Mouse (Mus musculus) bone marrow macrophage, adult 2 months (primary cell): ENCODE results near the gene Olfr945.

Experiments used
- CTCF ChIP-seq: IDR thresholded peaks from 2 replicates; pipeline ENCODE4 v1.5.1; 2012; ENCODE audit warnings: low read depth, mild to moderate bottlenecking, low read length, moderate library complexity
- POLR2A ChIP-seq: IDR thresholded peaks from 2 replicates; pipeline ENCODE4 v1.6.1; 2012; ENCODE audit warnings: mild to moderate bottlenecking, low read depth, low read length, borderline replicate concordance

DNA sequence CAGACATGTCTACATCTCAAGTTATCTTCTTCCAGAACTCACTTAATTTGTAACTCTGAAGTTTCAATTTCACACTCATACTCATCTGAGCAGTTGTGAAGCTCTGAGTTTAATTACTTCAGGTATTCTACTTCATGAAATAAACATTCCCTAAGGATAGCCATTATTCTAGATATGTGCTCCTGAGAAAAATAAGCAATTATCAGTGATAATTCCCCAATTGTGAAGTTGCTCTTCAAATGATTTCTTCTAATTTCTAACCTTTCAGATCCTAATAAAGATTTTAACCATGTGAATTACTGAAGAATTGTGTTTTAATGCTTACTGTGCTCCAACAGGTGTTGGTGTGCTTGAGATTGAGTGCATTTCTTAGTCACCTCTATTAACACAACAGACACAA, 49.3 kb upstream of the Olfr945 start, which contains the start of gene Olfr948:
- TF ChIP-seq POLR2A: no peak
- no peak for TF ChIP-seq CTCF
